Mouse (Mus musculus): ENCODE measurements around the gene Hivep3.

The Hivep3 gene

GRCm38 (mm10) chr4:119907106-119907505 is 173.5 kb downstream of the Hivep3 start:
- no peak for DNase-seq (ENCODE audit: low spot score in 2 of 2)

DNA sequence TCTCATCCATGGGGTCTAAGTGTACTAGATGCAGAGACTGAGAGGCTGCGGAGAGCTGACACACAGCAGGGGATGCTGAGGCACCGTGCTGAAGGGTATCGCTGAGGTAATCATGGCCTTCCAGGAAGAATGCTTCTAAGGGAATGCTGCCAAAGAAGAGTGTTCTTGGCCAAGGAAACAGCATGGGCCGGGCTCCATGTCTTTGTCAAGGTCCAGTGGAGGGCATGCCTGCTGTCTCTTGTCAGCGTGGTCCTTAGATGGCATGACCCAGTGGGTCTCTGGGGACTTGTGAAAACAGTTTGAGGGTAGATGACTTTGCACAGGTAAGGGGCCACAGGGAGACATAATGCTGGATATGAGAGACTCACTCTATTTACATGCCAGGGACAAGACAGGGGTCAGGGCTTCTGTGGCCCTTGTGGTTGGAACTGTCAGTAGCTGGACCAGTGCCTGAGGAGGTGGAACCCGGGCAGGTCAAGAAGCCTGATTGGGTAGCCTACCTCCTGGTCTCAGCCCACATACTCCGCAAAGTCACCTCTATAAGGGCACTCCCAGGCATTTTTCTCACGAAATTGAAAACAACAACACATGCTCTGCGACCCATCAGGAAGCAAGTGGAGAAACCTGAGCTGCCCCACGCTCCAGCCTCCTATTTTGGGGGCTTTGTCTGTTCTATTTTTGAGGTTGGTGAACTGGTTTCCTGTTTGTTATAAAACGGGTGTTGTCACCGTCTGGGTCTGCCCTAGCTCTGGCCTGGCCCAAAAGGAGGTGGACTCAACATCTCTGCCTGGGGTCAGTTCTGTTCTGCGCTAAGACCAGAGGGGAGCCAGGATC is 177.7 kb downstream of the Hivep3 start:
- no peak for DNase-seq (ENCODE audit: low spot score in 2 of 2)

DNA sequence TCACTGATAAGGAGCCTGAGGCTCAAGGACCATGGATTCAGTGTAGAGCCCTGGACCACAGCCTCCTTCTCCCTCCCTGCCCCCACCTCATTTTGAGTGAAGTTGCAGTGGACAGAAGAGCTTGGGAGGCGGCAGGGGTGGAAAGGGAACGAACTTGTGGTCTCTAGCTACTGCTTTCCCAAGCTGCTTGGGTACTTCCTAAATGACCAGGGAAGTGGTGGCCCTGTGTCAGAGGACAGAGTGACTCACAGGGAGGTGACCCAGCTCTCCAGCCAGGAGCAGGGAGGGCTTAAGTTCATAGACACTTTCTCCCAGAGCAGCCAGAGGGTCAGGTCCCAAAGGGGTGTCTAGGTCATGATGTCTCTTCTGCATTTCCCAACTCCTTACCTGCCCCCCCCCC is 178.6 kb downstream of the Hivep3 start:
- DNase-seq (ENCODE audit: low spot score in 2 of 2): no peak

- no peak for DNase-seq (ENCODE audit: low spot score in 2 of 2)
Measured at GRCm38 (mm10) chr4:119914194-119914593, 180.6 kb downstream of the Hivep3 start.

GRCm38 (mm10) chr4:119915069-119915468 is 181.5 kb downstream of the Hivep3 start:
- DNase-seq (ENCODE audit: low spot score in 2 of 2): no peak

- DNase-seq (ENCODE audit: low spot score in 2 of 2): peak; percentile 17 to 22
Measured at GRCm38 (mm10) chr4:119917502-119917901, 183.9 kb downstream of the Hivep3 start.

DNA sequence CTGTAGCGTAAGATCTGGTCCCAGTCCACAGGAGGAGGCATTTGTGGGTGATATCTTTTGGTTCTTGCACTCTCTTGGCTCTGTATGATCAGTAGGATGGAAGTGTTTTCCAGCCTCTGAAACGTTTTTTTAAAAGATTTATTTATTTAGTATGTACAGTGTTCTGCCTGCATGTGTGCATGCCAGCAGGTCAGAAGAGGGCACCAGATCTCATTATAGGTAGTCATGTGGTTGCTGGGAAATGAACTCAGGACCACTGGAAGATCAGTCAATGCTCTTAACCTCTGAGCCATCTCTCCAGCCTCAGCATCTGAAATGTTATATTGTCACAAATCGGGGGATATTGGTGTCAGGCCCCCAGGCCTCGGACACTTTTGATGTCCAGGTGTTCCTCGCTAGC is 185.8 kb downstream of the Hivep3 start:
- no peak for DNase-seq (ENCODE audit: low spot score in 2 of 2)

DNA sequence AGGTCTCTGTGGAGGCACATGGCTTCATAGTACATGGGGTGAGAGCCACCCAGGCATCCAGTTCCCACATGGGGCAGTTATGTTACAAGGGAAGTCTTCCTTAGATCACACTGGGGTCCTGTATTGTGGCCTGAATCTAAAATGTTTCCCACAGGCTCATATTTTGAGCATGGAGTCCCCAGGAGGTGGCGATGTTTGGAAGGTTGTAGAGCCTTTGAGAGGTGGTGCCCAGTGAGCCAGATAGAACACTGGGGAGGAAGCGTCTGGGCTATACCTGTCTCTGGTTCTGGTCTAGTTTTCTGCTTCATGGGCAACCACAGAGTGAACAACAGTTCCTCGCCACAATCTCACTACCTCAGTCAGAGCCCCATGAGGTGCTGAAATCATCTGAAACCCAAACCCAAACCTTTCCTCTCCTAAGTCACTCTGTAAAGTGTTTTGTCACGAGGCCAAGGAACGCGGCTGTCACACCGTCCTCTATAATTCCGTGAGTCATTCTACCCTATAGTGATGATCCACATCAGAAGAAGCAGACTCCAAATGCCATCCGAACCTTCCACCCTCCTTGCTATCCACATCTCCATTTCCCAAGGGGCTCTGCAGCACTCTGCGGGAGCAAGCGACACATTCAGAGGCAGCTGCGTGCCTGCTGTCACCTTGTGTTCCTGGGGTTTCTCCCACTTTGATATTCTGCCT is 187.6 kb downstream of the Hivep3 start:
- peak; percentile 28 to 37 for DNase-seq (ENCODE audit: low spot score in 2 of 2)

DNA sequence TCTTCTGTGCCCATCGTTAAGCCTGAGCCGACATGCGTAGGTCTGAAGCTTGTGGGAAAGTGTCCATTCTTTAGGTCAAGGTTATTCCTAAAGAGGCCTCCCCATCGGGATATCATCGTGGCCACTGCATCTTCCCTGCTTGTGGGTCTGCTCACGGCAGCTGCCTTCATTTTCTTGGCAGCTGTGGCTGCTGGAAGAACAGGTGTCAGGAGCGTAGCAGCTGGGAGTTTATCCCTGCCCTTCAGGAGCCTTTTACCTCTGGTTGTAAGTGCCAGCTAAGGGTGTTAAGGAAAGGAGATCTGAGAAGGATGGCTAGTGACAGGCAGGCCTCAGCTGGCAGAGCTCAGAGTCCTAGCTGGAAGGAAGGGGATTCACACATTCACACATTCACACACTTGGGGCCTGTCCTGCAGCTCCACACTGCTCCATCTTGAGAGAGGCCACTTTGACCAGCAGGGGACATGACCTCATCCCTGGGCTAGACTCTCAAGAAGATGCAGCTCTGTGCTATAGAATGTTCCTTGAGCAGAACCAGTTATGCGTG is 188.2 kb downstream of the Hivep3 start:
- no peak for DNase-seq (ENCODE audit: low spot score in 2 of 2)

GRCm38 (mm10) chr4:119922945-119923344 is 189.4 kb downstream of the Hivep3 start:
- DNase-seq (ENCODE audit: low spot score in 2 of 2): no peak

GRCm38 (mm10) chr4:119923410-119923809 is 189.8 kb downstream of the Hivep3 start:
- no peak for DNase-seq (ENCODE audit: low spot score in 2 of 2)

DNA sequence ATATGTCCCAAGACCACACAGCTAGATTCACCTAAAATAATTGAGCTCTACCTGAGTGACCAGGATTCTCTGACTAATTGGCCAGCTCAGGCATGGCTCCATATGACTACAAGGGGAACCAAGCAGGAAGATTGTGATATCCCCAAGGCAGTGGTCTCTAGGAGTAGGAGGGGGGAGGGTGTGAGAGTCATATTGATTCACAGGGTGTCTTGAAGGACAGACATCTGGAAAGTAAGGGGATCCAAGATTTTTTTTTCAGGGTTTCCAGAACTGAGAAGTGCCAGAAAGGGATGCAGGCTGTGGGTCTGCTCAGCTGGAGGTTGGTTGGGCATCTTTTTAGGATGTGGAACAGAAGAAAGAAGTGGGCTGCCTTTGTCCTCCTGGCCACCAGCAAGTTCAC is 191.5 kb downstream of the Hivep3 start:
- DNase-seq (ENCODE audit: low spot score in 2 of 2): no peak

DNA sequence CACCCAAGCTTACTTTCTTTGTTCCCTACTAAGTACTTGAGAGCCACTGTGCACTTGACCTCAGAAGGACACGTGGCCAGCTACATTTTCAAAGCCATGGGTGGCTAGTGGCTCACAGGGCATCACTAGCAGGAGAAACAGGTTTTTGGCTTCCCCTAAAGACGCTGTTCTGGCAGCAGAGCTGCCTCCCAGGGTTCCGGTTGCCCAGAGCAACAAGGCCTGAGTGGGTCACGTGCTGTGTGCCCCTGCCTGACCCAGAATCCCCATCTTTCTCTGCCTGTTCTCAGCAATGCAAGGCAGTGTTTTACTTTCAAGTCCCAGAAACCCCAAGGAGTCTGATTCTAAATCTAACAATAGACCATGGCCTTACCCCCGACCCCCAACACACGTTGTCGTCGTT is 198.3 kb downstream of the Hivep3 start:
- no peak for DNase-seq (ENCODE audit: low spot score in 2 of 2)

DNA sequence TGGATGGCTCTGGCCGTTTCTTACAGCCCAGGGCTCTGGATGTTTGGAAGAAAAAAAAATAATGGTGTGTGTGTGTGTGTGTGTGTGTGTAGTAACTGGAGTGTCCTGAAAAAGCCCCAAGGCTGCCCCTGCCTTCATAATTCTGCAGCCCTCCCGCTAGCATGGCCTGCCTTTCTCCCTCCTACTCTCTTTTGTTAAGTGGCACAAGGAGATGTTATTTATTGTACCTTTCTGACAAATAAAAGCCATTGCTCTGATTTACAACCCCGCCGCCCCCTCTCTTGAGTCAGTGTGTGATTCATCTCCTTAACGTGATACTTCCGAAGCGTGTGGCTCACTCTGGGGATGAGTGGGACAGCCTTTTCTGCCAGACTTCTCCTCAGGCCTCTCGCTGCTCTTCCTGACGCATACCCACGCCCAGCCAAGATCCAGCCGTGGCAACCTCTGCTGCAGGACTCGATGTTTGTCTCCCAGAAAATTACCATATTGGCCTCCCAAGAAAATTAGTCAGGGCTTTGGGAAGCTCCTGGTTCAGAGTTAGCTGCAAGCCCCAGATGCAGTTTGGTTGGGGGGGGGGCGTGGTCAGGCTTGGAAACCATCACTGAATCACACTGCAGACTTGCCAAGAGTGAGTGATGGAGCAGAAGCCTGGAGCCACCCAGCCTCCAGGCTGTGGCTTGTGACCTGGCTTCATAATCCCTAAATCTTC is 199.1 kb downstream of the Hivep3 start:
- DNase-seq (ENCODE audit: low spot score in 2 of 2): no peak

DNA sequence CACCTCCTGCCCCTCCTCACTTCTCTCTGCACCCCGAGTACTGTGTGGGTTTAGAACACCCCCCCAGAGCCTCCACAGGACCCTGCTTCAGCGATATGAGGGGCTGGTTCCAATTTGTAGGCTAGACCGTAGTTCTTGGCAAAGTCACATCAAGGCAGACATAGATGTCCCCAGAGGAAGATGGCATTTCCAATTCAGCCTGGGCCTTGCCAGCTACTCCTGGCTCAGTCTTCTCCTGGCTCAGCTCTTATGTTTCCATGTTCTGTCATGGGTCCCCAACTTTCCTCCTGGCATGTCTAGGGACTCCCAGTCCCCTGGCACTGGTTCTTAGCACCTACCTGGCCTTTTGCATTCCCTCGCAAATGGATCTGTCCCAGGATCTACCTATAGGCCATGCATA is 201.3 kb downstream of the Hivep3 start:
- no peak for DNase-seq (ENCODE audit: low spot score in 2 of 2)

DNA sequence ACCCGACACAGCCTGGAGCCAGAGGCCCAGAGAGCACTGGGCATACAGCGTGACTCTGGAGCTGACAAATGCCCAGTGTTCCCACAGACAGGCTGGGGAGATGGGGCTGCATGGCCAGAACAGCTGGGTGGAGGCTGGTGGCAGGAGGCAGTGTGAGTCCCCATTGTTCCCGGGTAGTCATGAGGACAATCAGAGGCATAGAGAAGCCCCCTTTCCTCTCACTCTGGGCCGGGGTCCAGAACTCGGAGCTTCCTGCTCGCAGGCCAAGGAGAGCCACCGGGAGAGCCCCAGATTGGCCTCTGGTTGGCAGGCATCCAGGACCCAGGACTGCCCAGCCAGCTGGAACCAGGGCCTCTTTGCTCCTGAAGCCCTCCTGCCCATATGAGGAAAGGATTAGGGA is 204.3 kb downstream of the Hivep3 start:
- DNase-seq (ENCODE audit: low spot score in 2 of 2): no peak

DNA sequence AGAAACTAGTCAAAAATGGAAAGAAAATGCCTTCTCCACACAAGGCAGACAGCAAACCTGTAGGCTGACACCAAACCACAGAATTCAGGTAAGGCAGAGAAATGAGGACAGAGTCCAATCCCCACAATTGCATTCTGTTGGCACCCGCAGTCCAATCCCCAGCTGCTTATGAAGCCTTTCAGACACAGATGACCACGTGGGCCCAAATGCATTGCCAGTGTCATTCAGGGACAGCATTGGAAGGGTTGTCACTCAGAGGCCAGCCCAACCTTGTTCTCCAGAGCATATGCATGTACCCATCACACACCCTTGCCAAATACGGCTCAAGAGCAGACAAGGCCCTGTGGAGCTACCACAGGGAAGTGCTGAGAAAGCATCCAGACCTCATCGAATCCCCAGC is 204.9 kb downstream of the Hivep3 start:
- DNase-seq (ENCODE audit: low spot score in 2 of 2): no peak

DNA sequence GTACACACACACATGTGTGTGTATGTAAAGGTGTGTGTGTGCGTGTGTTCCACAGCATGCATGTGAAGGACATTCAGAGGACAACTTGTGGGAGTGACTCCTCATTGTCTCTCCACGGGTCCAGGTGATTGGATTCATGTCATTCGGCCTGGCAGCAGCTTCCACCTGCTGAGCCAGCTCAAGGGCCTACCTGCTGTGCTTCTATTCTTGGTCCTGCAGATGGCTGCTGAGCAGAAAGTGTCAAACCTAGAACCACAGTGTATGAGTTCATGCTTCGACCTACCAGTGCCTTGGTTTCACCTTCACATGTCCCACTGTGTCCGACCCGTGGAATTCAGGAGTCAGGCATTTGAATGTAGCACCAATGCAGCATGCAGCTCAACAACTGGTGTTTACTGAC is 206.2 kb downstream of the Hivep3 start:
- DNase-seq (ENCODE audit: low spot score in 2 of 2): no peak

DNA sequence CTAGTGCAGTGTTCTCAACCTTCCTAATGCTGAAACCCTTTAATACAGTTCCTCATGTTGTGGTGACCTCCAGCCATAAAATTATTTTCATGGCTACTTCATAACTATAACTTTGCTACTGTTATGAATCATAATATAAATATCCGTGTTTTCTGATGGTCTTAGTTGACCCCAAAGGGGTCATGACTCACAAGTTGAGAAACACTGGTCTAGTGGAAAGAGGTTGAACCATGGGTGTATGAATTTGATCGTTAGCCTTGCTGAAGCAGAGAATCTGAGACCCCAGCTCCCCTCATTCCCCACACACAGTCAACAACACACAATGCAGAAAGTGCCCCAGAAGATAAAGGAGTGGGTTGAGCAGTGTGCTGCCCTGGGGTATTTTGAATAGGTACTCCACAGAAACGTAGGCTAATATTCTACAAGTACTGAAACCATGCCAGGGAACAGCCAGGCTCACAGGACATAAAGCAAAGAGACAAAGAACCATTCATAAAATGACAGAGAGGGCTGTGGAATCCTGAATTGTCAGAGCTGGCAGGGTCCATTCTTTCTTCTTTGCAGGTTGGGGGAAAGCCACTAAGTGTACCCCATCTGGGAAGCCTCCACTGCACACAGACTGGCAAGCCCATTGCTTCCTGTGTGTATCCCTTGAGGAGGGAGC is 212.8 kb downstream of the Hivep3 start:
- no peak for DNase-seq (ENCODE audit: low spot score in 2 of 2)

DNA sequence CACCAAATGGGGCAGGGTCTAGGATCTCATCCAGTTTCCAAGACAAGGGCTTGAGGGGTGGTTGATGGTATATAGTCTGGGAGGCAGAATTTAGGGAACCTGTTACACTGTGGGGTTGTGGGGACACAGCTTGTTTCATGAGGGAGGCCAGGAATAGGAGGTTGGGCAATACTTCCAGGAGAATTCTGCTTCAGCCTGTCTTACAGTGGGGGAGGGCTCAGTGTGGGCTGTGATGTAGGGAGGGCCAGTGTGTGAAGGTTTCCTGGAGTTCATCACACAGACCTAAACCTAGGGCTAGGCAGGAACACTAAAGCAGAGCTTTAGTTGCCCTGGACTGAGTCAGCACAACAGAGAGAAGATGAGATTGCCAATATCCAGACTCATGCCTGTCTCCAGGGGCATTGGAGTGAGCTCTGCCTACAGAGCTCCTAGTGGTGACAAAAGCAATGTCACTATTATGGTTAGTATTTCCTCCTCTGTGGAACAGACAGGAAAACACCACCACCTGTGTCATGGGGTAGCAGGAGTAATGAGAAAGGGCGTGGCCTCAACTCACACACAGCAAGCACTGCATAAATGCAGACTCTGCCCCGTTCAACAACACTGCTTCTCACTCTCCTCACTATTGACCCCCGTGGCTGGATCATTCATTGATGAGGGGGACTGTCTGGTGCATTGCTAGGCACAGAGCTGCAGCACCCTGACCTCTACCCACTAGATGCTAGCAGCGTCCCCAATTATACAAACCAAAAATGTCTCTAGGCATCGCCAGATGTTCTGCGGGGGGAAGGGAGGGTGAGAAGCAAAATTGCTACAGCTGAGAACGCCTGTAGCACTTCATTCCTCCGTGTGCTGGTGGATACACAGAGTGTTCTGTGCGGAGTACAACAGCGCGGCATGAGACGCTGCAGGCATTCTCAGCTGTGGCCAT is 213.9 kb downstream of the Hivep3 start:
- peak in 1 of 2 experiments; percentile 27 for DNase-seq (ENCODE audit: low spot score in 2 of 2)

DNA sequence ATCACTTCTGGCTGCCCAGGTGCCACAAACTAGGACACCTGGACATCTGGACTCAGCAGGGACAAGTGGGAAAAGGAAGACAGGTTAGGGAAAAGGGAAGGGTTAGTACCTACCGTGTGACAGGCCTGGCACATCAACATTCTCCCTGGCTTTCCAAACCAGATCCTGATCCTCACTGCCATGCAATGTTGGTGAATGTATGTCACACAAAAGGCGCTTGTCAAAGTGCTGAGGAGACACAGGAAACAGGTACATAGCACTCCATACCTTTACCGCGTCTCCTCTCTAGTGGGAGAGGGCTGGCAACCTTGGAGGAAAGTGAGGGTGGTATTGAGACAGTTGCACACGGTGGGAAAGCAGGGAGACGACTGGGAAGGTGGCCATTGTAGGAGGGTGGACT is 214.8 kb downstream of the Hivep3 start:
- no peak for DNase-seq (ENCODE audit: low spot score in 2 of 2)

All from spleen, postnatal 36 days (tissue).